Mouse (Mus musculus): ENCODE data around the gene Ing2. TPM values are rescaled to one million over a fixed set of nuclear protein-coding genes. Genes with fewer than 3 reads are reported as not detected.

Gene Ing2
- 5.0 and 6.0 TPM in 2 replicates for polyA plus RNA-seq (2015; fragmentation: Nextera tagmentation; extraction: Ambion mirVana)

DNA sequence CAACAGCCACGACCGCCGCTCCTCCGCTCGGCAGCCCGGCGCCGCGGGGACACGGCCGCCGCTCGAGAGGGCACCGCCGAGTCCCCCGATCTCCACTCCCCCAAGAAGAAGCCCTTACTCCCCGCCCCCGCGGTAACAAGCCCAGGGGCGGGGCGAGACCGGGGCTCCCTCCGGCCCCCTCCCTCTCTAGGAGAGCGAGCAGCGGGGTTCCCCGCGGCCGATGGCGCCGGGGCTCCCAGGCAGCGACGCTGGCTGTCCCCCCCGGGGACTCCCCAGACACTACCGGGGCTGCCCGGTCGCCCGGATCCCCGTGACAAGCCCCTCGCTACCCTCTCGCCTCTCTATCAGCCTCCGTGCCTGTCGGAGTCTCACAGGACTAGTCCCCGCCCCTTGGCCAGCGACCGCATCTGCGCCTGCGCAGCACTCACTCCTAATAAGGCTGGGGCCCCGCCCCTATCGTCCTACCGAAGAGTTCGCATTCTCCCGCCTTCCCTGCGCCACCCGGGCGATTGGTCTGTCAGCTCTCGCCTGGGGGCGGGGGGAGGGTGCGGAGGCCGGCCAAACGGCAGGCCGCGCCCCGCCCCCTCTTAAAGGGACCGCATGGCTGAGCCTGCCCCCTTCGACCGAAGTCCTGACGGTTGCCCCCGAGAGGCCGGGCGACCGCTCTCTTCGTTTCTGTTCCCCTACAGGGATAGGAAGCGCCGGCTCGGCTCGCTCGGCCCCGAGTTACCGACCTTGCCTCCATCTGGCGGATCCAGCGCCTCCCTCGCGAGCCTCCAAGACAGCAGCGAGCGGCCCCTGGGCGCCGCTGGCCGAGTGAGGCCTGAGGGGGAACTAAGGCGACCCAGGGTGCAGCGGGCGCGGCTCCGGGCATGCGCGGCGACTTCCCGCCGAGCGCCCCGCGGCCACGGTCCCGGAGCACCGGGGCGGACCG lies at the start of gene Ing2:
Gene Ing2 (minus strand): TSS at position 780 of the 934 bp plus-strand sequence.
- Histone ChIP-seq H3K4me1 (replicated peaks; ENCODE audit: control insufficient read depth, insufficient read depth, low read length) (peaks cover 4% of the 10 kb centered on the region), H3K27ac (ENCODE audit: low read length) (peak within 1 kb of the TSS; percentile 91), H3K4me3 (replicated peaks; ENCODE audit: low read length) (peak within 1 kb of the TSS; percentile 84), H3K36me3 (ENCODE audit: control insufficient read depth, insufficient read depth) (no peaks in the 10 kb centered on the region), H3K27me3 (replicated peaks; ENCODE audit: control insufficient read depth, insufficient read depth, low read length) (no peaks in the 10 kb centered on the region), H3K9me3 (ENCODE audit: control insufficient read depth, low read length) (no peaks in the 10 kb centered on the region), H3K9ac (replicated peaks; ENCODE audit: low read depth, low read length) (peak within 1 kb of the TSS; percentile 79), H3K4me2 (ENCODE audit: low read length) (peak within 1 kb of the TSS; percentile 79)
- ATAC-seq = peak; percentile 92
- WGBS = 0% methylated on average over 103 of the region's 106 CpGs

DNA sequence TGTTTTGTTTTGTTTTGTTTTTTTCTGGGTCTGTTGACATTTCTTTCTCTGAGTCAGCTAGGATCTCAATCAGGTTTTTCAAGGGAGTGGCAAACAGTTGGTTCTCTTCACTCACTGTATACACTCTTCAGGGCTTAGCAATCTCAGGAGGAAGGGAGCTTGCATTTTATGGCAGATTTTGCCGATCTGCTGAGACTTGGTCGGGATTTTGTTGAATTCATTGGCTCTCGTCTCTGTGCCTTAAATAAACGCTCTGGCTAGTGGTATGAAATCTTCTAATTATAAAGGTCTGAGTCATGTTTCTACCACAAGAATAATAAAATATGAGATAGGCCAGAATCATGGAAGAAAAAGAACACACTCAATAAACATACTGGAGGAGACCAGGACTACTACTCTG lies 46.3 kb upstream of the Ing2 start:
- Histone ChIP-seq H3K27ac (ENCODE audit: low read length) (no peak overlapping the region), H3K9me3 (ENCODE audit: control insufficient read depth, low read length) (no peaks in the 10 kb centered on the region), H3K4me2 (ENCODE audit: low read length) (no peak overlapping the region), H3K36me3 (ENCODE audit: control insufficient read depth, insufficient read depth) (no peaks in the 10 kb centered on the region), H3K27me3 (replicated peaks; ENCODE audit: control insufficient read depth, insufficient read depth, low read length) (no peaks in the 10 kb centered on the region), H3K4me3 (replicated peaks; ENCODE audit: low read length) (no peak overlapping the region), H3K4me1 (replicated peaks; ENCODE audit: control insufficient read depth, insufficient read depth, low read length) (no peaks in the 10 kb centered on the region), H3K9ac (replicated peaks; ENCODE audit: low read depth, low read length) (no peak overlapping the region)
- no peak for ATAC-seq
- 80% methylated on average over 4 of the region's 4 CpGs for WGBS

DNA sequence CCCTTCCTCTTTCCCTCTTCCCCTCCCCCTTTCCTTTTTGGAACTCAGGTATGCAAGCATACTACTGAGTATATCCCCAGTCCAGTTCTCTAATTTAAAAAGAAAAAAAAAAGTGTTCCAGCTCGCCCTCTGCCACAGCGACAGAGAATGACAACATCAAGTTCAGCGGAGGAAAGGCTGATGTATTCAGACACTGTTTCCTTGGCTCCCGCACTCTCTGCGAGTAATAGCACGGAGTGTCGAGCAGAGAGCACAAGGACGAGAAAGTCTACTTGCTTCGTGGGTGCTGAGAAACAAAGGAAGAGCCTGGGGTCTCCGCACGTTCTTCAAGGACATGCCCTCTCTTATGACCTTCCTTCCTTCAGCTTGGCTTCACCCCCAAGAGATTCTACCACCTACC lies 43.3 kb upstream of the Ing2 start:
- ATAC-seq = no peak
- H3K27ac ChIP-seq (ENCODE audit: low read length) = no peak overlapping the region
- 28% methylated on average over 11 of the region's 11 CpGs for WGBS
- no peak overlapping the region for H3K9ac ChIP-seq (replicated peaks; ENCODE audit: low read depth, low read length)
- H3K4me2 ChIP-seq (ENCODE audit: low read length) = no peak overlapping the region
- H3K4me3 ChIP-seq (replicated peaks; ENCODE audit: low read length) = no peak overlapping the region
- H3K36me3 ChIP-seq (ENCODE audit: control insufficient read depth, insufficient read depth) = no peaks in the 10 kb centered on the region
- no peaks in the 10 kb centered on the region for H3K27me3 ChIP-seq (replicated peaks; ENCODE audit: control insufficient read depth, insufficient read depth, low read length)
- no peaks in the 10 kb centered on the region for H3K9me3 ChIP-seq (ENCODE audit: control insufficient read depth, low read length)
- peaks cover 3% of the 10 kb centered on the region; the same call in 1 of the 2 replicates for H3K4me1 ChIP-seq (replicated peaks; ENCODE audit: control insufficient read depth, insufficient read depth, low read length)

DNA sequence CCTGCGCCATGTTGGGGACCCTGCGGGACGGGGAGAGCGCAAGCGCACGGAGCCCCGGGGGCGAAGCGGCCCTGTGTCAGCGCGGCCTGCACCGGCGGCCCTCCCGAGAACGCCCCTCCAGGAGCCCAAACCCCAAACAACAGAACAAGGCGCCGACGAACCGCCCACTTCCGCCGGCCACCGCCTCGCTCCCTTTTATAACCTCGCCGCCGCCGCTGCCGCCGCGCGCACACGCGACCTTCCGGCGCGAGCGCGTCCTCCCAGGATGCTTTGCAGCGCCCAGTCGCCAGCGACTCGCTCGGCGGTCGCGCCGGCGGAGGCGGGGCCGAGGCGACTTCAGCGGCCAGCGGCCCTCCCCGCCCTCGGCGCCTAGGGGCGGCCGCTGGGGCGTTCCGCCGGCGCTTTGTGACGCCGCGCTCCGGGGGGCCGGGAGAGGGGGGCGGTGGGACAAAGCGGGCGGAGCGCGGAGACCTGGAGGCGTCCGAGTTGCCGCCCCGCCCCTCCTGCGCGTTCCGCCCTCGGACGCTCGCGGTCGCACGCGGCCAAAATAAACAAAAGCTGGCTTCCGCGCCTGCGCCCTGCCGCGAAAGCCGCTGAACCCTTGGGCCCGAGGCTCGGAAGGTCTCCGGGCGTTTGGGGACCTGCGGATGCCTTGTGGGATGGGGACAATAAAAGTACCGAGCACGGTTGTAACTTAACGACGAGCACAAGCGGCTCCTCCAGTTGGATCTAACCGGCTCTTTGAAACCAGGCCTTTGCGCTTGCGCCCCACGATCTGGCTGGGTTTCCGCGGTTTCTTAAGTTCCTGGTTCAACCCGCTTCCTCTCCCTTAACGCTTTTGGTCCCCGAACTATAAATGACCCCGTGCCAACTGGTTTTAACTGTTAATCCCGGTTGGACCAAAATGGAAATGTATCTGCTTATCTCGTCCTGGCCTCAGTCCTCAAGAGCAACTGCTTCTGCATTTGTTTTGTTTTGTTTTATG lies 38.7 kb upstream of the Ing2 start, which contains the start of gene Cdkn2aip:
Gene Cdkn2aip (minus strand): TSS at position 172 of the 985 bp plus-strand sequence.
- H3K4me2 ChIP-seq (ENCODE audit: low read length) = peak within 1 kb of the TSS; percentile 68
- peak within 1 kb of the TSS; percentile 99 for H3K4me3 ChIP-seq (replicated peaks; ENCODE audit: low read length)
- peak within 1 kb of the TSS; percentile 96 for H3K9ac ChIP-seq (replicated peaks; ENCODE audit: low read depth, low read length)
- WGBS = under 1% methylated on average over 91 of the region's 114 CpGs
- peak within 1 kb of the TSS; percentile 99 for H3K27ac ChIP-seq (ENCODE audit: low read length)
- no peaks in the 10 kb centered on the region for H3K27me3 ChIP-seq (replicated peaks; ENCODE audit: control insufficient read depth, insufficient read depth, low read length)
- peak; percentile 94 for ATAC-seq
- H3K4me1 ChIP-seq (replicated peaks; ENCODE audit: control insufficient read depth, insufficient read depth, low read length) = peaks cover 17% of the 10 kb centered on the region
- peaks cover 14% of the 10 kb centered on the region for H3K36me3 ChIP-seq (ENCODE audit: control insufficient read depth, insufficient read depth)
- no peaks in the 10 kb centered on the region for H3K9me3 ChIP-seq (ENCODE audit: control insufficient read depth, low read length)

DNA sequence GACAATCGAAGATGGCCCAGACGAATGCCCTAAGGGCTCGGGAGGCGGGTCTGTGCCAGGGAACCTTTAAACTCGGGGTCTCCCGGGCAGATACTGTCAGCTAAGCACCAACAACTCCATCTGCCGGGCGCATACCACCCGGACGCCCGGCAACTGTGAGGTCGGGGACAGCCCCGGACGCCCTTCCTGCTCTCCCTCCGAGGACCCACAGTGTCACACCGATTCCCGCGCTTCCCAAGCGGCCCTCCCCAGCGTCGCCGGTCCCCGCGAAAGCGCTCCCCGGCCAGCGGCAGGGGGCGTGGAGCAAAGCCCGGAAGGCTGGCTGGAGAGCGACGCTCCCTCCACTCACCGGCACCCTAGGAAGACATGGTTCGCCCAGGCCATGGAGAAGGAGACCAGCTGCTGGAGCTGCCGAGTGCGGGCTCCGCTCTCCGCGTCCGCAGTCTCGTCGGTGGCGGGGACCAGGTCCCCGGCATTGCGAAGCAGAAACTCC lies 37.9 kb upstream of the Ing2 start:
- Histone ChIP-seq H3K27ac (ENCODE audit: low read length) (peak overlapping the region; percentile 99), H3K4me2 (ENCODE audit: low read length) (peak overlapping the region; percentile 55), H3K4me3 (replicated peaks; ENCODE audit: low read length) (peak overlapping the region; percentile 99), H3K4me1 (replicated peaks; ENCODE audit: control insufficient read depth, insufficient read depth, low read length) (peaks cover 17% of the 10 kb centered on the region), H3K36me3 (ENCODE audit: control insufficient read depth, insufficient read depth) (peaks cover 15% of the 10 kb centered on the region), H3K27me3 (replicated peaks; ENCODE audit: control insufficient read depth, insufficient read depth, low read length) (no peaks in the 10 kb centered on the region), H3K9me3 (ENCODE audit: control insufficient read depth, low read length) (no peaks in the 10 kb centered on the region), H3K9ac (replicated peaks; ENCODE audit: low read depth, low read length) (peak overlapping the region; percentile 96)
- WGBS = under 1% methylated on average over 44 of the region's 44 CpGs
- ATAC-seq = peak; percentile 34

DNA sequence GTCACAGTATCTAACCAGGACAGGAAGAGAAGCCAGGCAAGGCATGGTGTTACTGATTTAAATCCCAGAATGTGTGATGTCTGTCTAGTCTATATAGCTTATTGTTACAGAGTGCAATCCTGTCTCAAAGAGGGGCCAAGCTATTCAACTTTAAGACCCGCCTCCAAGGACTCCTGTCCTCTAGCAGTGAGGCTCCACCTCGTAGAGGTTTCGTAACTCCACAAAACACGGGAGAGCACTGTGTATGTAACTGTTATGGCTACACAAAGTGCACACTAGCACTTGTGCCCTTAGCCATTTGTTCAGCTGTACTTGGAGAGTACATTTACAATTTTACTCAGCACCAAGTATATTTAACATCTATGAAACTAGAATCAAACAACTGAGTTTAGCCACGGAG lies 32.8 kb upstream of the Ing2 start:
- no peak overlapping the region for H3K27ac ChIP-seq (ENCODE audit: low read length)
- no peak overlapping the region for H3K4me3 ChIP-seq (replicated peaks; ENCODE audit: low read length)
- ATAC-seq = no peak
- H3K9me3 ChIP-seq (ENCODE audit: control insufficient read depth, low read length) = no peaks in the 10 kb centered on the region
- 81% methylated on average over 5 of the region's 5 CpGs for WGBS
- no peaks in the 10 kb centered on the region for H3K27me3 ChIP-seq (replicated peaks; ENCODE audit: control insufficient read depth, insufficient read depth, low read length)
- peaks cover 25% of the 10 kb centered on the region for H3K36me3 ChIP-seq (ENCODE audit: control insufficient read depth, insufficient read depth)
- H3K4me2 ChIP-seq (ENCODE audit: low read length) = no peak overlapping the region
- no peak overlapping the region for H3K9ac ChIP-seq (replicated peaks; ENCODE audit: low read depth, low read length)
- peaks cover 15% of the 10 kb centered on the region for H3K4me1 ChIP-seq (replicated peaks; ENCODE audit: control insufficient read depth, insufficient read depth, low read length)

DNA sequence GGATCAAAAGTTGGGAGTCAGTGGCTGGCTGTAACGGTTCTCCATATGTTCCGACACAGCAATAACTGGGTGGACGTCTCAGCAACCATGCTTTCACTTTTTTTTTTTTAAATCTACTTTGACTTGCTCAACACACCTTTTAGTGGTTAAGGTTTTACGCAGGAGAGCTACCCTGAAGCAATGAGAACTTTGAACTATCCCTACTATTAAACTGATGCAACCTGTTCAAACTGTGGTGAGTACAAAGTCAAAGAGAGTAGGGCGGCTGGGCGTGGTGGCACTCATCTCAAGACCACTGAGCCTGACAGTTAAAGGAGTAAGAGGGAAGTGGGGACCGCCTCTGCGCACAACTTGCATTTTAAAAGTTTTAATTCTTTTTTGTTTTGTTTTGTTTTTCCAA lies 31.4 kb upstream of the Ing2 start:
- WGBS = 95% methylated on average over 8 of the region's 8 CpGs
- no peaks in the 10 kb centered on the region for H3K27me3 ChIP-seq (replicated peaks; ENCODE audit: control insufficient read depth, insufficient read depth, low read length)
- H3K9ac ChIP-seq (replicated peaks; ENCODE audit: low read depth, low read length) = no peak overlapping the region

DNA sequence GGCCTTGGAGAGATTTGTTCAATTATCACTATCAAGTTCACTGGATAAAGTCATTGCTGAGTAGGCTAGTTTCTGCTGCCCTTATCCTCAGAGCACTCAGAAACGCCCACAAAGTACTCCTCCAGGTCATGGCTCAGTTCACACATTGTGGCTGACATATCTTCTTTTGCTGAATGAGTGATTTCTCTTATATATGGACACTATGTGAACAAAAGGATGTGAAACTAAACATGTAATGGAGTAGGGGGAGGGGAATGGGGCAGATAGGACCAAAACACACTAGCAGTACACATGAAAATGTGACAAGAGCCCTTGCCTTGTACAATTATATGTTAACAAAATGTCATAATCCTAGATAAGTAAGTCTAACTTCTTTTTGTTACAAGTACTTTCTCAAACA lies 27.0 kb upstream of the Ing2 start:
- no peak overlapping the region for H3K9ac ChIP-seq (replicated peaks; ENCODE audit: low read depth, low read length)
- no peak overlapping the region for H3K4me2 ChIP-seq (ENCODE audit: low read length)
- no peaks in the 10 kb centered on the region for H3K4me1 ChIP-seq (replicated peaks; ENCODE audit: control insufficient read depth, insufficient read depth, low read length)
- H3K27ac ChIP-seq (ENCODE audit: low read length) = no peak overlapping the region
- 65% methylated on average over 1 of the region's 1 CpGs for WGBS
- peaks cover 4% of the 10 kb centered on the region; the same call in 1 of the 2 replicates for H3K9me3 ChIP-seq (ENCODE audit: control insufficient read depth, low read length)
- H3K4me3 ChIP-seq (replicated peaks; ENCODE audit: low read length) = no peak overlapping the region
- peaks cover 5% of the 10 kb centered on the region; the same call in 1 of the 2 replicates for H3K36me3 ChIP-seq (ENCODE audit: control insufficient read depth, insufficient read depth)
- ATAC-seq = no peak
- H3K27me3 ChIP-seq (replicated peaks; ENCODE audit: control insufficient read depth, insufficient read depth, low read length) = no peaks in the 10 kb centered on the region

More for the DNA sequence above, 31.4 kb upstream of the Ing2 start:
- Histone ChIP-seq H3K9me3 (ENCODE audit: control insufficient read depth, low read length) (no peaks in the 10 kb centered on the region), H3K4me2 (ENCODE audit: low read length) (no peak overlapping the region), H3K36me3 (ENCODE audit: control insufficient read depth, insufficient read depth) (peaks cover 21% of the 10 kb centered on the region), H3K27ac (ENCODE audit: low read length) (no peak overlapping the region), H3K4me1 (replicated peaks; ENCODE audit: control insufficient read depth, insufficient read depth, low read length) (peaks cover 9% of the 10 kb centered on the region), H3K4me3 (replicated peaks; ENCODE audit: low read length) (no peak overlapping the region)
- ATAC-seq = no peak

All from forebrain, embryonic 16.5 days (tissue).